Mouse (Mus musculus): Measurements from ENCODE around the gene Serpinb3d. TPM values are rescaled to one million over a fixed set of nuclear protein-coding genes. Genes with fewer than 3 reads are reported as not detected.
"Not testable (repeated sequence)": the region's sequence is repeated elsewhere in the genome, so short reads cannot be mapped to it uniquely, and the experiment has no call there.

Gene Serpinb3d
- polyA plus RNA-seq (2016; fragmentation: Nextera tagmentation; extraction: Ambion mirVana) = not detected in 2 replicates

DNA sequence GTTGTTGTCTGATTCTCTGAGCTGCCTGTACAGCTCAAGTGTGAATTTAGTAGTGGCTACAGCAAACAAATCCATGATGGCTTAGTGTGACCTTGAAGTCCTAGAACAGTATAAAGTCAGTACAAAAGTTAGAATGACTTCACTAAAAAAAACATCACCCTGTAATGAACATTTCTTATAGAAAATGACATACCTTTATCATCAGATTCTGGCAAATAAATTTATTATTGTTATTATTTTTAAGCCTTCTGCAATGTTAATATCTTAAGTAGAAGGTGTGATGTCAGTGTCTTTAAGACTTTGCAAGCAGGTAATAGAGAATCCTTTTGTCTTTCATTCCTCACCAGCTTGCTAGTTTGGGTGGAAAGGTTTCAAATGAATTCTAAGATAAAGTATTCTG is at the start of gene Serpinb3d:
Gene Serpinb3d (minus strand): TSS at position 101 of the 400 bp plus-strand sequence.
- H3K4me3 ChIP-seq = no peak within 1 kb of the TSS
- H3K36me3 ChIP-seq = no peaks in the 10 kb centered on the region
- H3K27ac ChIP-seq = no peak within 1 kb of the TSS
- H3K27me3 ChIP-seq (replicated peaks) = no peaks in the 10 kb centered on the region
- ATAC-seq = no peak
- H3K9me3 ChIP-seq (replicated peaks) = no peaks in the 10 kb centered on the region
- H3K4me1 ChIP-seq = no peaks in the 10 kb centered on the region
- H3K4me2 ChIP-seq = no peak within 1 kb of the TSS
- no peak within 1 kb of the TSS for H3K9ac ChIP-seq

DNA sequence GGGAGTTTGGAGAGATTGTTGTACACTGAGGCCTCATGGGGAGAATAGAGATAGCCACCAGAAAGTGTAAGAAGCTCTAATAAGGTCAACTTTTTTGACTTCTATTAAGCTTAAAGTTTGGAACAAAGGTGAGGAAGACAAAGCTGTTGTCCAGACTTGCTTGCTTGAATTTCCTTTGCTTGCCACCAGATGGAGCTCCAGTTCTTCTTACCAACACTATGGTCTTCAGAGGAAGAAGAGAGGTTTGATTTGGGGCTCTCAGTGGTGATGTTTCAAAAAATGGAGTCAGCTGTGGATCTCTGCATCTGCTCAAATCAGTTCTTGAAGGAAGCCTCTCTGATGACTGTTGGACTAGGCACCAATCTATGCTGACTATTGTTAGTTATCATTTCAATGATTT is 44.1 kb upstream of the Serpinb3d start:
- not testable (repeated sequence) for H3K4me3 ChIP-seq; H3K27ac ChIP-seq; H3K4me2 ChIP-seq; ATAC-seq; H3K4me1 ChIP-seq; H3K9me3 ChIP-seq (replicated peaks); H3K36me3 ChIP-seq; H3K9ac ChIP-seq; H3K27me3 ChIP-seq (replicated peaks)

DNA sequence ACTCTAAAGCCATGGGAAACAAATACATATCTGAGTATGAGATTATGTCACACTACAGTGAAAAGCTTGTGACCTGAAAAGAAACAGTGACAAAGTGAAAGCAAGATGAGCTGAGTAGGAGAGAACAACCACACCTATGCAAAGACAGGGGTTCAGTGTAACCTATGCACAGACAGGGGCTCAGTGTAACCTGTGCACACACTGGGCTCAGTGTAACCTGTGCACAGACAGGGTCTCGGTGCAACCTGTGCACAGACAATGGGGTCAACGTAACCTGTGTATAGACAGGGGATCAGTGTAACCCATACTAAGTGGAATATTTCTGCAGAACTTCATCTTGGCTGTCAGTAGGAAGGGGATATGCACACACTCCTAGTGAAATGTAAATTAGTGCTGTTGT is 15.1 kb upstream of the Serpinb3d start:
- Histone ChIP-seq H3K27me3 (replicated peaks) (no peaks in the 10 kb centered on the region), H3K27ac (no peak overlapping the region), H3K4me2 (no peak overlapping the region), H3K4me1 (no peaks in the 10 kb centered on the region), H3K36me3 (no peaks in the 10 kb centered on the region), H3K9me3 (replicated peaks) (no peaks in the 10 kb centered on the region), H3K9ac (no peak overlapping the region), H3K4me3 (no peak overlapping the region)
- ATAC-seq = no peak
- WGBS (ENCODE audit: insufficient replicate concordance) = 64% methylated on average over 2 of the region's 2 CpGs

DNA sequence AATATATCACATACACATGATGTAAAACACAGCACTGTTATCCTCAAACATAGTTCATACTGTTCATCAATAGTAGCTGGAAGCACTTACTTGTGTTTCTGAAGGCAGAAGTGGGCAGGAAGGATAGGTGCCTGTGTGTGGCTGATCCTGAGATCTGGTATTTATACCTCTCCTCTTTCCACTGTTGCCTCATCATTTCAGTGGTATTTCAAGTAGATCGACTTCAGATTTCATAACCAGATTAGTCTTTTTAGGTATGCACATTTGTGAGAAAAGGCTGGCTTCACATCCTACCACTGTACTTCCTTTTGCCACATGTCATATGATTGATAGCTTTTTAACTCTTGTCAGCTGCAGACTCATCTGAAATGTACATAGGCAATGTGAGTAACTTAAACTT is 31.1 kb downstream of the Serpinb3d start, which contains the start of gene Serpinb3a:
Gene Serpinb3a (minus strand): TSS at position 101 of the 400 bp plus-strand sequence.
- 60% methylated on average over 1 of the region's 1 CpGs for WGBS (ENCODE audit: insufficient replicate concordance)
- Histone ChIP-seq H3K9ac (no peak within 1 kb of the TSS), H3K27me3 (replicated peaks) (no peaks in the 10 kb centered on the region), H3K4me2 (no peak within 1 kb of the TSS), H3K36me3 (no peaks in the 10 kb centered on the region), H3K9me3 (replicated peaks) (no peaks in the 10 kb centered on the region), H3K4me3 (no peak within 1 kb of the TSS), H3K27ac (no peak within 1 kb of the TSS), H3K4me1 (no peaks in the 10 kb centered on the region)
- no peak for ATAC-seq

DNA sequence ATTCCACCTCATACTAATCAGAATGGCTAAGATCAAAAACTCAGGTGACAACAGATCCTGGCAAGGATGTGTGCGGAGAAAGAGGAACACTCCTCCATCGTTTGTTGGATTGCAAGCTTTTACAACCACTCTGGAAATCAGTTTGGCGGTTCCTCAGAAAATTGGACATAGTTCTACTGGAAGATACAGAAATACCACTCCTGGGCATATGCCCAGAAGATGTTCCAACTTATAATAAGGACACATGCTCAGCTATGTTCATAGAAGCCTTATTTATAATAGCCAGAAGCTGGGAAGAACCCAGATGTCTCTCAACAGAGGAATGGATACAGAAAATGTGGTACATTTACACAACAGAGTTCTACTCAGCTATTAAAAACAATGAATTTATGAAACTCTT is 49.1 kb downstream of the Serpinb3d start:
- not testable (repeated sequence) for H3K4me2 ChIP-seq; H3K36me3 ChIP-seq; H3K9me3 ChIP-seq (replicated peaks); H3K27ac ChIP-seq; H3K27me3 ChIP-seq (replicated peaks); H3K4me3 ChIP-seq; H3K4me1 ChIP-seq; H3K9ac ChIP-seq; ATAC-seq
- 57% methylated on average over 3 of the region's 3 CpGs for WGBS (ENCODE audit: insufficient replicate concordance)

Other genes starting within 250 kb of the Serpinb3d start
- not detected in 2 replicates for gene Serpinb5, start 222.3 kb downstream of the Serpinb3d start, polyA plus RNA-seq (2016; fragmentation: Nextera tagmentation; extraction: Ambion mirVana)
- gene Serpinb12, start 149.1 kb downstream of the Serpinb3d start, polyA plus RNA-seq (2016; fragmentation: Nextera tagmentation; extraction: Ambion mirVana) = not detected in 2 replicates
- gene Serpinb13, start 102.5 kb downstream of the Serpinb3d start, polyA plus RNA-seq (2016; fragmentation: Nextera tagmentation; extraction: Ambion mirVana) = not detected in 2 replicates
- gene Serpinb3a, start 31.2 kb downstream of the Serpinb3d start, polyA plus RNA-seq (2016; fragmentation: Nextera tagmentation; extraction: Ambion mirVana) = not detected in 2 replicates
- not detected in 2 replicates for gene Serpinb3b, start 194.9 kb upstream of the Serpinb3d start, polyA plus RNA-seq (2016; fragmentation: Nextera tagmentation; extraction: Ambion mirVana)
- gene Serpinb3c, start 194.9 kb upstream of the Serpinb3d start, polyA plus RNA-seq (2016; fragmentation: Nextera tagmentation; extraction: Ambion mirVana) = not detected in 2 replicates